Mouse (Mus musculus) spleen, postnatal 14 days (tissue): ENCODE results near the gene Caap1.

Experiments
- DNase-seq, 2 experiments: peaks; one replicate each; pipeline ENCODE4 v3.0.0; 2021 to 2022; ENCODE audit warnings: low spot score in 2 of 2

Caap1 gene

GRCm38 (mm10) chr4:94515366-94515765, 41.2 kb downstream of the Caap1 start:
- no peak for DNase-seq

- no peak for DNase-seq
These were observed 79.7 kb downstream of the Caap1 start for GRCm38 (mm10) chr4:94476749-94477399.

- no peak for DNase-seq
These were observed 83.3 kb downstream of the Caap1 start for GRCm38 (mm10) chr4:94473286-94473685.

GRCm38 (mm10) chr4:94459424-94459823, 97.2 kb downstream of the Caap1 start:
- DNase-seq, result no peak

- no peak for DNase-seq
These were observed 101.7 kb downstream of the Caap1 start for GRCm38 (mm10) chr4:94454857-94455256.
